Mouse (Mus musculus) urinary bladder, postnatal 10 days (tissue): ENCODE measurements around the gene Iffo1.
"Not testable (repeated sequence)": the region's sequence is repeated elsewhere in the genome, so short reads cannot be mapped to it uniquely, and the experiment has no call there.

Source experiments
- DNase-seq: peaks from one replicate; pipeline ENCODE4 v3.0.0; 2022; ENCODE audit warnings: low spot score

The Iffo1 gene

DNA sequence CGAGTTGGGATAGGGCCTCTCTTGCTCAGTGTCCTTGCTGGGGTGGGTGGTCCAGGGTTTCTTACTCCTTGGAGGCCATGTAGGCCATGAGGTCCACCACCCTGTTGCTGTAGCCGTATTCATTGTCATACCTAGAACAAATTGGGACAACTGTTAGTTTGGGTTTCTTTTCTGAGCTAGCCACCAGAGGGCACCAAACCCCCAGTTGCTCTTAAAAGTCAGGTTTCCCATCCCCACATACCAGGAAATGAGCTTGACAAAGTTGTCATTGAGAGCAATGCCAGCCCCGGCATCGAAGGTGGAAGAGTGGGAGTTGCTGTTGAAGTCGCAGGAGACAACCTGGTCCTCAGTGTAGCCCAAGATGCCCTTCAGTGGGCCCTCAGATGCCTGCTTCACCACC, 16.9 kb downstream of the Iffo1 start:
- DNase-seq = not testable (repeated sequence)

DNA sequence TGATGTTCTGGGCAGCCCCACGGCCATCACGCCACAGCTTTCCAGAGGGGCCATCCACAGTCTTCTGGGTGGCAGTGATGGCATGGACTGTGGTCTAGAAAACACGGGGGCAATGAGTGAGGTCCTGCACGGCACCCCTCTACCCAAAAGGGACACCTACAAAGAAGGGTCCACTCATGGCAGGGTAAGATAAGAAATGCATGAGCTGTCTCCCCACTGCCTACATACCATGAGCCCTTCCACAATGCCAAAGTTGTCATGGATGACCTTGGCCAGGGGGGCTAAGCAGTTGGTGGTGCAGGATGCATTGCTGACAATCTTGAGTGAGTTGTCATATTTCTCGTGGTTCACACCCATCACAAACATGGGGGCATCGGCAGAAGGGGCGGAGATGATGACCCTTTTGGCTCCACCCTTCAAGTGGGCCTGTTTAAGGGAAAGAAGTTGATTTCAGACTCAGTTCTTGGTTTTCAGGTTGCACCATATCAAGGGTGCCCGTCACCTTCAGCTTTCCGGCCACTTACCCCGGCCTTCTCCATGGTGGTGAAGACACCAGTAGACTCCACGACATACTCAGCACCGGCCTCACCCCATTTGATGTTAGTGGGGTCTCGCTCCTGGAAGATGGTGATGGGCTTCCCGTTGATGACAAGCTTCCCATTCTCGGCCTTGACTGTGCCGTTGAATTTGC, 17.7 kb downstream of the Iffo1 start:
- DNase-seq = not testable (repeated sequence)

DNA sequence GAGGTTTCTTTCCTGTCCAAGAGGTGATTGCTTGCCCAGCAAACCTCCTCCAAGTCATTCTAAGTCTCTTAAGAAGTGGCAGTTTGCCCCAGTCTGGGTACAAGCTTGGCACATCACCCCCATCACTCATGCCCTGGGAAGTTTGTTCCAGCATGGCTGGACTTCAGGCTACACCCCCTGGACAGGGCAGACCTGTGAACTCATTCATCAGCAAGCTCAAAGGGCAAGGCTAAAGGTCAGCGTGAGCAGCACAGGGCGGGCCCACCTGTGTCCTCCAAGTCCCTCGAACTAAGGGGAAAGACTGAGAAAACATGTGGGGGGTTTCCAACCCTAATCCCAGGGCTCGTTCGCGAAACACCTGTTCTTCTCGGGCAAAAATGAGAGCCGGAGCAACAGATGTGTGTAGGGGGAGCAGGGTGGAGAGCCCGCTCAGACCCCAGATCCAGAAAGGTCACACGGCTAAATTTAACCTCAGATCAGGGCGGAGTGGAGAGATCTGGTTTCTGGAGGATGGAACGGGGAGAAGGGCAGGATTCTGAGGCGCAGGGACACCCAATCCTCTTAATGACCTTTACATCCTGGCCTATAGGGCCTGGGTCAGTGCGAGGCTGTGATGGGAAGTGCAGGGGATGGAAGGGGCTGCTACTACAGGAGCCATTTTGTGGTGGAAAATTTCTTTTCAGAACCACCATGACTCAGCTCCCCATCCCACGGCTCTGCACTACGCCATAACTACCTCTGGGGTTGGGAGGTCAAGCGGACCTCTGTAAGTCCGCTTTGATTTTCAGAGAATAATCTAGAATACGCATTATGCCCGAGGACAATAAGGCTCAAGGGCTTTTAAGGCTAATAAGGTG, 19.0 kb downstream of the Iffo1 start:
- DNase-seq = no peak

DNA sequence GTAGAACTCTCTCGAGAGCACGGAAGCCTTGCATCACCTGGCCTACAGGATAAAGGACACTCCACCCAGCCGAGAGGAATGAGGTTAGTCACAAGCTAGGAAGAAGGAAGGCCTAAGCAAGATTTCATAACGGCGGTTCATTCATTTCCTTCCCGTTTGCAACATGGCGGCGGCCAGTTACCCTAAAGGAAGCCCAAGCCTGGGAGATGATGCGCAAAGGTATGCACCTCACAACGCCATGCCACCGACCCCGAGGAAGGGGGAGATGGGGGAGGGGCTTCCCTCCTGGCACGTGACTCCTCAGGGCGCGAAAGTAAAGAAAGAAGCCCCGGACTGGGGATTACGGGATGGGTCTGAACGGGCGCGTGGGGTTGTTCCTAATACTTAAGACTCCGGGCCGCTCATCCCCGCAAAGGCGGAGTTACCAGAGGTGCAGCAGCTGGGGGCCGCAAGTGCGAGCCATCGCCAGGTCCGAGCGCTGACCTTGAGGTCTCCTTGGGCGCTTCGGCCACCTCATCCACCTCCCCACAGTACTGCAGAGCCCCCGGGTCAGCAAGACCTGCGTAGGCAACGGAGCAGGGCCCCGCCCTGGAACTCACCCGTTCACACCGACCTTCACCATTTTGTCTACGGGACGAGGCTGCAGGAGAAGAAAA, 19.8 kb downstream of the Iffo1 start:
- no peak for DNase-seq

DNA sequence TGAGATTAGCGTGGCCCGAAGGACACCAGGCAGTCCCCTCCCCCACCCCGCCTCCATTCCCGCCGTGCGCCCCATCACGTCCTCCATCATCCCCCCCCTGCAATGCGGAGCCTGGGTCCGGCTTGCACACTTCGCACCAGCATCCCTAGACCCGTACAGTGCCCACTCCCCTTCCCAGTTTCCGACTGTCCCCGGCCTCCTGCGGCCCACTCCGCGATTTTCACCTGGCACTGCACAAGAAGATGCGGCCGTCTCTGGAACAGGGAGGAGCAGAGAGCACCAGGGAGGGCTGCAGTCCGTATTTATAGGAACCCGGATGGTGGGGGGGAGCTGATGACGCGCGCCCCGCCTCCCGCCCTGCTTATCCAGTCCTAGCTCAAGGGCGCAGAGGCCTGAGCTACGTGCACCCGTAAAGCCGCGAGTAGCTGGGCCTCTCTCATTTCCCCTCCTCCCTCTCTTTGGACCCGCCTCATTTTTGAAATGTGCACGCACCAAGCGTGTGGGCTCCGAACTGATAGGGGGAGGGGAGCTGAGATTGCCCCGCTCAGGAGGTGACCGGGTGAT, 20.4 kb downstream of the Iffo1 start:
- DNase-seq = peak; percentile 88

DNA sequence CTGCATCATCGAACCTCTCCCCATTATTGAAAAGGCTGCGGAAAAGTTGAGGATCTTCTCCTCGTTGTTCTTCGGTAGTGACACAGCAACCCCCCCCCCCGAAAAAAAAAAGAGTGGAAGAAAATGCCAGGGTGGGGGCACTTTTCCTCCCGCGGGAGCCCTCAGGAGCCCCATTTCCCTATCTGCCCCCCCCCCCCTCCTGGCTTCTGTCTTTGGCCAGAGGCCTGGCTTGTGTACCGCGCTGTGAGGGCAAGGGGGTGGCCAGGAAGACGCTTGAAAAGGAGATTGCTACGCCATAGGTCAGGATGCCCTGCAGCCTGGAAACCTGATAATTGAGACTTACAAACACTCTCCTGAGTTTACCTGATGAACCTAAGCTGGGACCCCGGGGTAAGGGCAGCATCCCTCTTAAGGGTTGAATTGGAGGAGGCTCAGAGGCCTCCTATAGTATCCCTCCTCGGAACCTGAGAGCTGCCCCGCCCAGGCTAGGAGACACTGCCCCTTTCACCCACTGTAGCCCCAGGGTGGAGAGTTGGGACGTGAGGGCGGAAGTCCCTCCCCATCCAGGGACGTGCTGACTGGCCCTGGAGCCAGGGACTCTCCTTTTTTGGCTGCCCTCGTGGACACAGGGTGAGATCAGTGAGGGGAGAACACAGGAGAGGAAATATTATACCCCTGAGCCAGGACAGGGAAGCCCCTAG, 21.2 kb downstream of the Iffo1 start, which contains the start of gene Gapdh:
Gene Gapdh, minus strand, starts transcription at position 417 of the 701 bp plus-strand sequence.
- DNase-seq = no peak

DNA sequence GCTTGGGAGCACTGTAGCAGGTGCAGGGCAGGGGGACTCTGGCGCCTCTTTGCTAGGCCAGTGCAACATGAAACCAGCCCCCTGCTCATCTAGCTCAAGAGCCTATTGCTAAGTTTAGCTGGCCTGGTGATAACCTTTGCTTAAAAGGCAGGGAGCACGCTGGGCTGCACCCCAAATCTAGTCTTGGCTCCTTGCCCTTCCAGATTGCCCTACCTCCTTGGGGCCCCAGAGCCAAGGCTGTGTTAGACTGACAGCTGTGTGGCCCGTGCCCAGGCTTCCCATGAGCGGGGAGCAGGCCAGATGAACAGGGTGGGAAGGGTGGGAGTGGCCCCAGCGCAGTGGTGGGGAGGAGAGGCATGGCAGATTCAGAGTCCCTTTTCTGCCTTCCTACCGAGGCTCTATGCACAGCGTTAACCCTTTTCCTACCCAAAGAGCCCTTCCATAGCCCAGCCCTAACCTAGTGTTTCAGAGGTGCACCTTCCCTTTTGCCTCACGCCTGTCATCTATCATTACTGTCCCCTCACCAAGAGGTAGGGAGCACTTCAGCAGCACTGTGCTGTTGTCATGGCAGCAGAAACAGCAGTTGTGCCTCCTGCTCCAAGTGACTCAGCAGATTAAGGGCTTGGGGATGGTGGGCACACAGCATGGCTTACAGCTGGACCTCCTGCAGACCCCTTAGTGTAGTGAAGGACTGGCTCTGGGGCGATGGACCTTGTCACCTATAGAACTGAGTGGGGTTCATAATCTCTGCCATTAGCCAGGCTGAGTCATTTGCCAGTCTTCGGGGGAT, 22.0 kb downstream of the Iffo1 start:
- DNase-seq = no peak

DNA sequence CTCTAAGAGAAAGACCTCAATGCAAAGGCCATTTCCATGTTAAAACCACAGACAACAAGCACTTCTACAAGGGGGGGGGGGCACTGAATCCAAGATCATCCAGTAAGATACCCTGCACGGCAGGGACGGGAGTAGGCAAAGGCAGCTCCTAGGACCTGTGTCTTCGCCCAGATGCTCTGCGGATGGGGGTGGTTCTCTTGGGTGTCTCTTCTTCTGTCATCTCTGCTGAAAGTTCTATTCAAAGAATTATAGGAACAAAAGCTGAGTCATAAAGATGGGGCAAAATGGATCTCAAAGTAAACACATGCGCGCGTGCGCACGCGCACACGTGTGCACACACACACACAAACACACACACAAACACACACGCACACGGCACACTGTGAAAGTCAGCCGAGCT, 23.0 kb downstream of the Iffo1 start:
- no peak for DNase-seq

DNA sequence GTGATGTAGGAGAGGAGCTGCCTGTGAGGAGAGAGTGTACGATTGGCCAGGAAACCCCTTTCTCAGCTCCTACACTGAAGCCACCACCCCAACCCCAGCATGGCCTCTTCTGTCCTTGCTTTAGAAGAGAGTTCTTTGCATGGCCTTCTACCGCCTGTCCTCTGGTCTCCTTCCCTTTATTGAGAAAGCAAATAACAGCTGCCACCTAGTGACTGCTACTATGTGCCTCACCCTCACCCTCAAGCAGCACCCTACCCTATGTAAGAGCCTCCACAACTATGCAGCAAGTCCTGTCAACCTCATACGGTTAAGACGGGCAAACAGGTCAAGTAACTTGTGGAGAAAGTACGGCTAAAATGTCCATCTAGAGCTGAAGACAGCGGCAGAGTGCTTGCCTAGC, 25.2 kb downstream of the Iffo1 start:
- no peak for DNase-seq

DNA sequence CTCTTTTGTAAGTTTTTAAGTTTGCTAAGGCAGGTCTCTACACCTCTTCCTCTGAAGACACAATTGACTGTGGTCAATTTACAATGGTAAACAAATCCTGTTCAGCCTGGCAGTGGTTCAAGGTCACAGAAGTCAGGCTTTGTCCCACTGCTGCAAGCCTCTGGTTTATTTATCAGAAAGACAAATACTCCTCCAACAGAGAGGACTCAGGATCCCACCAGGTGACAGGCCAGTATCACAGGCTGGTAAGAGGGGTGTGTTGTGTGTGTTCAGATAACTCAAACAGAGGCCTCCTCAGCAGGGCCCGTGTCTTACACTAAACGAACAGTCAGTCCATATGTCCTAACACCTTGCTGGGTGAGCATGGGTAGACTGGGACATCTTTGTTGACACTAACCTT, 27.4 kb downstream of the Iffo1 start:
- no peak for DNase-seq

DNA sequence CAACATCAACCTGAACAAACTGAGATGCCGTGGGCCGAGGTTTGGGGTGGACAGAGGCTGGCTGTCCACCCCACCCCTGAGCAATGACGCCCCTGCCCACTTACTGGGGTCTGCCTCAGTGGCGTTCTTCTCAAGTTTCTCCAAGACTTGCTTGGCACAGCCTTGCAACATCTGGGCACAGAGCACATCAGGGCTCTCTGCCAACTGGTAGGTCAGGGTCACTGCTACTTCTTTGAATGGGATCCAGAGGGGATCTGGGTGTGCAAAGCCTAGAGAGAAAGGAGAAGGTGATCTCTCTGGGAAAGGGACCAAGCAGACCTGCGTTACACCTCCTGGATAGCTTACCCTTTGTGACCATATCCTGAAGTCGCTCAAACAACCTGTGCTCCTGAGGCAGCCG, 28.2 kb downstream of the Iffo1 start:
- DNase-seq = no peak

DNA sequence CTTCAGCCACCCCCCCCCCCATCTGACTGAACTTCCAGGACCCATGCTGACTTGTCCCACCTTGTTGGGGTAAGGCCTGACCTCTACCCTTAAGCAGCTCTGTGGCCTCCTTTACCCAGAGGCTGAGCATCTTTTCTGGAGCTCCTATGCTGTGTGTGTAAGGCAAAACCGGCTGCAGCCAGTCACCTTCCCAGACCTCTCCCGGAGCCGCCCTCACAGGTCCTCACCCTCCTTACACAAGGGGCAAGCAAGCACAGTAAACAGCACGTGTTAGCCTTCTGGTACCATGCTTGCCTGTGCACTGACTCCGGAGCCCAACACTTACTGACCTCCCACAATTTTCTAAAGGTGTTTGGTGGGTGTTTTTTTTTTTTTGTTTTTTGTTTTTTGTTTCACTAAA, 30.4 kb downstream of the Iffo1 start:
- DNase-seq = no peak

DNA sequence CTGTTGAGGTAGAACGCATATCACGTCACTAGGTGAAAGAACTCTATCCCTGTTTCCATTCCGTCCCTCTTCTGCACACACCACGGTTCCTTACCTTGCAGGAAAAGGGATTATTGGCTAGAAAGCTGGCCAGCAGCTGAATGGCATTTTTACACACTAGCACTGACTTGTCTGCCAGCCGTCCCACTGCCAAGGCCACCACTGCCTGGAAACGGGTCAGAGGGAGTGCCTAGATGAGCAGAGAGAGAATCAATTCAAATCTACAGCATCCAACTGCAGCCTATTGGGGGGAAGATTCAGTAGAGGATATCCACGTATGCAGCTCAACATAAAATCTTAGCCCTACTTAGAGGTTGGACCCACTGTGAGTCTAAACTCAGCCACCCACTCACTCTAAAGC, 34.6 kb downstream of the Iffo1 start:
- no peak for DNase-seq

DNA sequence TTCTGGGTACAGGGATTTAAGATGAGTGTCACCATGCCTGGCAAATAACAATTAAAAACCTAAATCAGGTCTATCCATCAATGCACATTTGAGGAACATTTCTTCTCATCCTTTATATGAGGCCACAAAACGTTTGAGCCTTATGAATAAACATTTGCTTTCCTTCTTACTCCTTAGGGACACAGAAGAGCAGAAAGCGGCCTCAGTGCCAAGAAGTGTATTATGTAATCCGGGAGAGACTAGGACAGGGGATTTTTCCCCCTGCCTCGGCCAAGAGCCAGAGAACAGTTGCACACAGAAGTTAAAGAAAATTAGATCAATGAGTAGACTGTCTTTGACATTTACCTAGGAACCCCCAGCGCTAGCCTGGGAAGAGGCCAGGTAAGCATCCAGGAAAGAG, 37.1 kb downstream of the Iffo1 start:
- DNase-seq = no peak

DNA sequence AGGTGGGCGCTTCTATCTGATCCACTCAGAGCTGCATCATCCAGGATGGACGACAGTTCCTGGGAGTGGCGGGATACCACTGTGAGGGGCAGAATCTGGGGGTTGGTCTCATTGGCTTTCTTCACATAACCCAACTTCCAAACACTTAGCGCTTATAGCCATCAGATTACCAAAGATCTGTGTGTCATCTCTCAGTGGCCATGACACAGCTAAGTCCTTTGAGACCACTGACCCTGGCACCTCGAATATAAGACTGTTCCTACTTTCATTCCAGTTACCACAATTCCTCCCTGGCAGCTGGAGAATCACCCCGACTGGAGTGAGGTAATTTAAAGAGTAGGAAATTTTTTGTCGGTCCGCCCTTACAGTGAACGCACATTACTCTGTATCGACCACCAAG, 41.2 kb downstream of the Iffo1 start:
- no peak for DNase-seq

DNA sequence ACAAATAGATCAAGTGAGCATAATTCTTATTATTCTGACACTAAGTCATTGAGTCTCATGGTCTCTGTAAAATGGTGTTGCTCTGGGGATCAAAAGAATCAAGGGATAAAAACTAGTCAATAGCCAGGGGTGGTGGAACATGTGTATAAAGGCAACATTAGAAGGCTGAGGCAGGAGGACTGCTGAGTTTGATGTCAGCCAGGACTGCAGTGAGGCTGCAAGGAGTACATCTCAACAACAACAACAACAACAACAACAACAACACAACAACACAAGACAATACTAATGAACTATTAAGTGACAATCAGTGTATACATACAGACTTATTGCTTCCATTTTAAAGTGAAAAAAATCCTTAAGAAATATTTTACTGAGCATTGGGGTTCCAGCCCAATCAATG, 45.8 kb downstream of the Iffo1 start:
- no peak for DNase-seq

DNA sequence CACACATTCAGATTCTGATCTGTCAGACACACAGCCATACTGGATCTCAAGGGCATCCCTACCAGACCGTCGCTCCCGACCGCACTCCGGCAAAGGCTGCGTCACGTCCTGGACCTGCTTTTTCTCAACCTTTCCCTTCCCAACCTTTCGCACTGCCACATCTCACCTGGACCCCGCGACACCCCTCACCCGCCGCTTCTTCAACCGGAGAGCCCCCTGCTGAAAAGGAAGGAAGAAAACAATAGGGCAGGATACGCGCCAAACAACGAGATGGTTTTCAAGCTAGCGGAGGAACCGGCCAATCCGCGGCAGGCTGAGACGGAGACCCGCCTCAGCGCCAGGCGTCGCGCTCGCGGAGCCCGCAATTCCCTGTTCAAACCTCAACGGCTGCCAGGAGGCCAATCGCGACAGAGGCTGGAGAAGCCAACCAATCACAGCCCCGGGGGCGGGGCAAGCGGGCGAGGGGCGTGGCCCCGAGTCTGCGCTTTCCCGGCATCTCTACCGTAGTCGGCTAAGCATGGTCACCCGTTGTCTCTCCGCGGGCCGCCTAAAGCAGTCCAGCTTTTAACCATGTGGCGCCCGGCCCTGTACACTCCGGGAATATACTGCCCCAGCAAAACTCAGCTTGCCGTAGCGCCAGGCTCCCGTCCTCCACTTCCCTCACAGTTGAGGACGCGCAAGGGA, 46.4 kb downstream of the Iffo1 start, which contains the start of the genes Ncapd2 and Mrpl51:
Gene Ncapd2, minus strand, starts transcription at position 370 of the 684 bp plus-strand sequence.
Gene Mrpl51, plus strand, starts transcription at position 470 of the 684 bp plus-strand sequence.
- DNase-seq = peak; percentile 89

DNA sequence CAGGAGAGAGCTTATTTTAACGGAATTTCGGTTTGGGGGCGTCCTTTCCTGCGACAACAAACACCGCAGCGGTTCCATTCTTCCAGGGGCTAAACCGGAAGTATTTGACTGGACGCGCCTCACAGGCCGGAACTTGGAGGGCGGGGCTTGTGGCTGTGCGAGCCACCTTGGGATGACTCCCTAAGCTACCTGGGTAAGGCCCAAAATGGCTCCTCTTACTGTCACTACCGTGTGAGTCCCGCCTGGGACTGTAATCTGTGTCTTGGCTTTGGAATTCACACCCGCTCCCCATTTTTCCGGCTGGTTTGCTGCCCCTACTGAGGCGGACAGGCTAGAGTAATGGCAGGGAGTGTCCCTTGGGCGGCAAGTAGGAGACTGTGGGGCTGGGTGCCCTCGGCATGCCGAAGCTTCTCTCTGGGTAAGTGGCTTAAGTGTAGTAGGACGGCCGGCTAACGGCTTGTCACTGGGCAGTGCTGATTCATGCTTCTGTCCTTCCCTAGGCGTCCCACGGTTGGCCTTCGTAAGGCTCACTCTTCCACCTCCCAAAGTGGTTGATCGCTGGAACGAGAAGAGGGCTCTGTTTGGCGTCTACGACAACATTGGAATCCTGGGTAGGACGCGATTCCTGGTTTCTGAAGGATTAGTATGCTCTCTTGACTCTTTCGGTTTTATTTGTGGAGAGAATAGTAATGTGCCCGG, 47.1 kb downstream of the Iffo1 start:
- peak; percentile 75 for DNase-seq

DNA sequence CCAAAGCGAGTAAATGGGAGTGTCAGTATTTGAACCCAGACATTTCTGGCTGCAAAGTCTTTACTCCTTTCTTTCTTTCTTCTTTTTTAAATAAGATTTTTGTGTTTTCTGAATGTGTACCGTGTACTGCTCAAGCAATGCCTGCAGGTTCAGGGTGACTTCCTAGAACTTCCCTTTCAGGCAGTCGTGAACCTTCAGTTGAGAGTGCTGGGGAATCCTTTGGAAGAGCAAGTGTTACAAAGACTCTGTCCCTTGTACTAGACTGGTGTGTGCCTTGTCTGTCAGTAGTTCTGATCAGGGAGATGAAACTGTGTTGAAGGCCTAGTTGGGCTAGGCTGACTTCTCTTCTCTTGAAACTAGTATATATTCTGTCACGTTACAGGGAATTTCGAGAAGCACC, 47.8 kb downstream of the Iffo1 start:
- no peak for DNase-seq

DNA sequence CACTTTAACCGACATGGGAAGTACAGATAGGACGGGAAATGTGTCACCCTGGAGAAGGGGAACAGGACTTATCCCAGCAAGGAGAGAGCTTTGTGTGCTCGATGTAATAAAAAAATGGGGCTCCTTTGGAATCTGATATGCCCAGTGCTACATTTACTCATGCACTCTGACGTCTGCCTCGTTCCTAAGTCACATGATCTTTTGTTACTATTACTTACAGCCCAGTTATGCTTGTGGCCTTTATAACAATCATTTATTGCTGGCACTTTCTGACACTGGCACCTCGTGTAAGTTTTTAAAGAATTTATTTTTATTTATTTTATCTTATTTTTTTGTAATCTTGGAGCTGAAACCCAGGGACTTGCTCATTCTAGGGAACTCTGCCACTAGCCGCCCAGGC, 48.3 kb downstream of the Iffo1 start:
- no peak for DNase-seq
